Mouse (Mus musculus) heart, adult 18-20 months (tissue): Measurements from ENCODE around the gene C2cd5. TPM values are rescaled to one million over a fixed set of nuclear protein-coding genes. Genes with fewer than 3 reads are reported as not detected.
A peak's percentile ranks its signal among the peaks of the same experiment; 100 is the strongest.

Experiments
- DNase-seq, 2 experiments: peaks; one replicate each; pipeline ENCODE4 v3.0.0; 2021 to 2022; ENCODE audit warnings: mixed read lengths in 1 of 2
- total RNA-seq, 2 experiments: library from RNA; stranded (reverse); gene quantifications; 2 replicates each; pipeline ENCODE4 v1.2.3; 2021

C2cd5 gene
- total RNA-seq, 2 experiments from 2014 or later: 11.0 to 14.5 TPM

DNA sequence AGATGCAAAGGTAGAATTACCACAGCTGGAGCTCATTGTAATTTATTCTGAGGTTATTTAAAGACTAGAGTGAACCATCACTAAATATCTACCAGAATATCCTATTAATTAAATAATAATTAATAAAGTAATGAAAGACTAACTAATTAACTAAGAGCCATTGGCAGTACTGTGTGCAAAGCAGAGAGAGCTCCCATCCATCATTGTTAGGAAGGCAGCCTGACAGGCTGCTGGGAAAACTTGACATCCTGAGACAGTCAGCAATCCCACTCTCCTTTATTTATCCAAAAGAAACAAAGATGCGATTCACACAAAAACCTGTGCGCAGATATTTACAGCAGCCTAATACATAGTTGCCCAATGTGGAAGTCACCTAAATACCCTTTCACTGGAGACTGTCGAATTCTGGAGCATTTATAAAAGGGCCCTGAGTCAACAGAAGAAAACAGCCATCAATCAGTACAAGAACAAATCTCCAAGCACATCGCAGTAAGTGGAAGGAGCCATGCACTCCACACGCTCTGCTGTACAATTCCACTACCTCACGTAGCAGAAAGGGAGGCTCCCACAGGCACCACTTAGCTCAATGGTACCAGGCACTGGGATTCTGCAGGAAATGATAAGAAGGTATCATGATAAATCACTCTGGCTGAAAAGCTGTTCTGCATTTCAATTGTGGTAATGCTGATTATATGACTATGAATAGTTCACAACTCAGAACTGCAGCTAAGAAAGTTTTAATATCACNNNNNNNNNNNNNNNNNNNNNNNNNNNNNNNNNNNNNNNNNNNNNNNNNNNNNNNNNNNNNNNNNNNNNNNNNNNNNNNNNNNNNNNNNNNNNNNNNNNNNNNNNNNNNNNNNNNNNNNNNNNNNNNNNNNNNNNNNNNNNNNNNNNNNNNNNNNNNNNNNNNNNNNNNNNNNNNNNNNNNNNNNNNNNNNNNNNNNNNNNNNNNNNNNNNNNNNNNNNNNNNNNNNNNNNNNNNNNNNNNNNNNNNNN, 120.0 kb downstream of the C2cd5 start:
- DNase-seq: no peak

DNA sequence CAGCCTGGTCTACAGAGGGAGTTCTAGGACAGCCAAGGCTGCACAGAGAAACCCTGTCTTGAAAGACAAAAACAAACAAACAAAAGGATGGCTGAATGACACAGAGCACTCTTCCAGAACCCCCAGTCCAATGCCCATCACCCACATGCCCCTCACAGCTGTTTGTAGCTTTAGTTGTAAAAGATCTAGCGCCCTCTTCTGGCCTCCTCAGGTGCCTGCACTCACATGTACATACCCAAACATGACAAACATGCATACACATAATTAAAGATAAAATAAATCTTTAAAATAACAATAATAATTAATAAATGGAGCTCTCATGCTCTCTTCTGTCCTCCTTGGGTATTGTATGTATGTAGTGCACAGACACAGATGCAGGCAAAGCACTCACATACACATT, 122.7 kb downstream of the C2cd5 start:
- DNase-seq: no peak

DNA sequence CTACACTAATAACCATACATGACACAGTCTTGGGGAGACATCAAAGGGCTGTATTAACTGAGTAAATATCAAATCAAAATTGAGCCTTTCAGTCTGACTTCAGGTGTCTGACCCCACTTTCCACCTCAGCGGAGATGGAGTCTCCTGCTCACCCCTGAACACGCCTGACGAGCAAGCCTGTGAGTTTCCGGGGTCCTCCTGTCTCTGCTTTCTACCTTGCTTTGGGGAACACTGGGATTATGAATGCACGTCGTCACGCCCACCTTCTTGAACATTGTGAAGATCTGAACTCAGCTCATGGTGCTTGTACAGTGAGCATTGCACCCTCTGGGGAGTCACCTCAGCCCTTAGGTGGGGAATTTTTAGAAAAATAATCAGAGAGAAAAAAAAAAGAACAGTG, 126.7 kb downstream of the C2cd5 start:
- DNase-seq: no peak

DNA sequence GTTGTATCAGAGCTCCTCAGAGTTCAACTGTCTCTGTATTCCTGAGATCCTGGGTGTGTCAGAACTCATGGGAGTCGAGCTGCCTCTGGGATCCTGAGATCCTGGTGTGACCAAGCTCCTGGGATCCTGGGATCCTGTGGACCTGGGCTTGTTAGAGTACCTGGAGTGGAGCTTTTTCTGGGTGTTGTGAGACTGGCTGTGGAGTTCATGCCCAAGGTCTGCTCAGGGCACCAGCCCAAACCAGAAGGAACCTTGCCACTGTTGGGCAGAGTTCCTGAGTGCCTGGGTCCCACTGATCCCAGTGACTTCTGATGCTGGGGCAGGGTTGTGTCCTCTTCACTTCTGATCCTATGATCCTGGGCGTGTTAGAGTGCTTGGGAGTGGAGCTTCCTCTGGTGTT, 127.7 kb downstream of the C2cd5 start:
- DNase-seq: no peak

DNA sequence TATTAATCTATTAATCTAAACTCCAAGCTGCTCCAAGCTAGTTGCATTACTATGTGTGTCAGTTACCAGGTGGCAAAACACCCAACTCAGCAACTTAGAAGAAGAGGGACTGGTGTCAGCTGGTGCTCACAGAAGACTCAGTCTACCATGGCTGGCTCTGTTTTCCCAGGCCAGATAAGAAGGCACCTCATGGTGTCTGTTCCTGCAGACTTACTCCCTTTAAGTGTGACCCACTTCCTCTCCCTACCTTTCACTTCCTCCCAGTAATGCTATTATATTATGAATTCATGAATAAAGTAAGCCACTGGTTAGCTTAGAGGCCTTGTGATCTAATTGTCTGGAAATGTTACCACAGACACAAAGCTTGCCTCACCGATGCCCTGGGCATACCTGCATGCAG, 132.5 kb downstream of the C2cd5 start:
- no peak for DNase-seq

DNA sequence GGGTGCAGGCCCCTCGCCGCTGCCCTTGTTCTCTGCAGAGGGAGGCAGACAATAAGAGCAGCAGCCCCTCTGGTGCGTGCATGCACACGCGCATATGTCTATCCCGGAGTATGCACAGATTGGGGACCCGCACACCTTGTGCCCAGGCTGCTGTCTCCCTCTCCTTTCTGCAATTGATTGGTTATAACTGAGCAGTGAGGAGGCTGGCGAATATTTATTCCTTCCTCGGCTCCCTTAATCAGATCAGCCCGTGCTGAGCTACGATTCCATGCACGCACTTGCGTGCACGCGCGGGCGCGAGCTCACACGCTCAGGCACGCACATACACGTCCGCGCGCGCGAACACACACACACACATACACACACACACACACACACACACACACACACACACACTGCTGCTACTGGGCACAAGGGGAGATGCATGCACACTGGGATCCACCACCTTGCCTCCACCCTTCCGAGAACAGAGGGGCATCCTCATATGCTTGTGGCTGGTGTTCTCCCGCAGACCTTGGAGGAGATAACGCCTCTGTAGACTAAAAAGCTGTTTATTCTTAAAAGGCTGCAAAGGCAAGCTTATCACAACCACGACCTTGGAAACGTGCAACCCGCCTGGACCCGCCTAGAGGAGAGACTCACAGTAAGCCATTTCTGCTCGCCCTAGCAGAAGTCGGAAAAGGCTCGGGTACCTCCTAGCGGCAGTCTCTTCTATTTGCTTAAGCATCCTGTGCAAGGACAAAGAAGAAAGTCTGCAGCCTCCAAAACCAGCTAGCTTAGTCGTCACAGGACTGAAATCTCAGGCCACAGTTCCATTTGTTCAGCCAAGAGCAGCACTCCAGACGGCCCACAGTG, 135.2 kb downstream of the C2cd5 start:
- peak; percentile 46 to 66 for DNase-seq

DNA sequence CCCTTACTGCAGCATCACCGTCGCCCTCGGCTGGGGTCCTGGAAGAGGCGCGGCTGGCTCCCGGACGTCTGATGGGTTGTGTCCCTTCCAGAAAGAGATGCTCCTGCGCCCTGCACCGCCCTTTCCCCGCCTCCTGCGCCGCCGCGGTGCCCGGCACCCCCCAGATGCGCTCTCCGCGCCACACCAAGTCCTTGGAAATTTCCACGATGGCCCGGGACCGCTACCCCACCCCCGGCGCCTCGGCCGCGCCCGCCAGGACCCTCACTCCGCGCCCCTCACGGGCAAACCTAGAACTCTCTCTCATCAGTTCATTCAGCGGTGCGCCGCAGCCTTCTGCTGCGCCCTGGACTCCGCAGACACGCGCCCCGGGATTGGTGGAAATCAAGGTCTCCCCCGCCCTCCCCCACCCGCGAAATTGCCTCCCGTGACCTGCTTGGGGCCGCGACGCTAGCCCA, 135.8 kb downstream of the C2cd5 start, which contains the start of gene St8sia1:
Gene St8sia1, minus strand, starts transcription at position 377 of the 455 bp plus-strand sequence.
- DNase-seq: no peak

DNA sequence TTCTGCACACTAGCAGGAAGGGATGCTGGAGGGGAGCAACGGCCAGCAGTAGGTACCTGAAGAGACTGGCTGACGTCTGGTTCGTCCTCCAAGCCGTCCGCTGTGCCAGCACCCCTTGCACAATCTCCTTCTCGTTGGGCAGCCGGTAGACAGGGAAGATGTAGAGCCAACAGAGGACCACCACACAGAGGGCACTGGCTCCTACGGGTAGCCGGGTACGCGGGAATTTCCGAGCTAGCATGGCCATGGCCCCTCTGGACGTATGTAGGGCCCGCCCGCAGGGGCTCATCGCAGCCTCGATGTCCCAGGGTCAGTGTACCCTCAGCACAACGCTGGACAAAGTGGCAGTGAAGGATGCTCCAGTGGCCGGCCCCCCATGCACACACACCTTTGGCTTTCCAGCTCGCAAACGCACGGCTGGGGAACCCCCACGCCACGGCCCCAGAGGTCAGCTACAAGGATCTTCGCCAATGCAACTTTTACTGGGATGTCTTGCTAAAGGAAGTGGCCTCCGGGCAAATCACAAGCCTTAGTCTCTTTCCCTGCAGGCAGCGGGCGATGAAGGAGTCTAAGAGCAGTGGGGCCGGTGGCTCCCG, 136.4 kb downstream of the C2cd5 start:
- no peak for DNase-seq

DNA sequence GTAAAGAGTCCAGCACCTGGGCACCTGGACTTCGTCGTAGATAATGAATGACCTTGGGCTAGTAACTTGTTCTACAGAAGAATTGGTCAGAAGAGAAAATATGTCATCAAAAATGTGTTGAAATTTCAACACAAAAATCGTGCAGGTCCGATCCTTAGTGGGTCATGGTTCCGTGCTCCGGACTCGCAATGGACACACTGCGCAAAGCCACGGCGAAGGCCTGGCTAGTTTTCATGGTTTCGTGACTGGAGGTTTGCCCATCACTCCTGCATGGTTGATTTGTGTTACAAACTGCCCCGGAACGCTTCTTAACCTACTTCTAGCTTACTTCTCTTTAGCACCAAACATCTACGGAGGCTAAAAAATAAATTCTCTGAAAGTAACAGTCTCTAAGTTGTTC, 137.1 kb downstream of the C2cd5 start:
- no peak for DNase-seq

DNA sequence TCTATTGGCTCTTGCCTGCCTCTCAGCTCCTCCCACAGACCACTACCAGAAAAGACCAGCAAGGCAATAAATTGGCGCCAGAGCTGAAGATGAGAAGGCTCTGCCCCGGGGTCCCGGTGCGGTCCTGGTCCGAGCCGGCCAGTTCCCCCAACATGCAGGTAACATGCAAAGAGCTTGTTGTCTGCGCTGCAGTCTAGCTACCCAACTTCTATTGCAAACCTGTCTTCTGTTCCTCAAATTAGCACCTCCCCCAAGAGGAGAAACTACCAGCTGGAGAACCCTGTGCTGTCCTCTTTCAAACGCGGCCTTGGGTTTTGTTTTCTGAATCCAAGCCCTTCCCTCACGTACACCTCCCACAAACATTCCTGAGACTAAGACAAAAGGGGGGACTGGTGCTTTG, 137.5 kb downstream of the C2cd5 start:
- no peak for DNase-seq

DNA sequence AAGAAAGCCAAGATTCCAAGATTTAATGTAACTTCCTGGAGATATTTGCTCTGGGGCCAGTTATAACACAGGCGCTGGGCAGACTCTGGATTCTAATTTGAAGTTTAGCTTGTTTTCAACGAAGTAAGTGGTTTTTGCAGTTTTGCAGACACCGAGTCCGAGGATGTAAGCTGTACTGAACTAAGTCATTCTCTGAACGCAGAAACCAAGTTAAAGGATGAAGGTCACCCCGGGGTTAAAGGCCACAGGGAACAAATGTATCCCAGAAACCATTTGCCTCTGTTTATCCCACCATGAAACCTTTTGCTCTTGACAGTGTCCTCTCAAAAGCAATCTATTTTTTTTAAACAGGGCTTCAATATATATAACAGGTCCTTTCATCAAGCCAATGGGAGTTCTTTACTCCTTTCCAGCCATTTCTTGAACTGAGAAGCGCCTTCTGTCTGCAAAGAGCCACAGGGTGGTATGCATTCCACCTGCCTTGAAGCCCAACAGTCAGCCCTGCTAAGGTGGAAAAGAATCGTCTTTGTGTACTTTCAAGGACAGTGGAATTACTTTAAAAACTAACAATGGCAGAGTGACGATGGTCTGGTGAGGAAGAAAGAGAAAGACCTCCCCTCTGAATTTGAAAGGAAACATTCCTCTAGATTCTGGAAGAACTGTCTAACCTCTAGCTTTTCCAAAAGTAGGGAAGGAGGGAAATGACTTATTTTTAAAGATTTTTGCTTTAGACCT, 138.1 kb downstream of the C2cd5 start:
- DNase-seq: no peak

Other genes starting within 250 kb of the C2cd5 start
- under 1 TPM; 0.10 to 0.57 TPM for gene St8sia1, start 135.7 kb downstream of the C2cd5 start, total RNA-seq
- 10 to 100 TPM; 29.8 to 30.8 TPM for gene Etnk1, start 67.1 kb upstream of the C2cd5 start, total RNA-seq